Mouse (Mus musculus): ENCODE data around the gene Hist3h2a.

Hist3h2a gene

GRCm38 (mm10) chr11:58965001-58965760 lies 10.7 kb downstream of the Hist3h2a start:
- CTCF ChIA-PET = no interaction called here

DNA sequence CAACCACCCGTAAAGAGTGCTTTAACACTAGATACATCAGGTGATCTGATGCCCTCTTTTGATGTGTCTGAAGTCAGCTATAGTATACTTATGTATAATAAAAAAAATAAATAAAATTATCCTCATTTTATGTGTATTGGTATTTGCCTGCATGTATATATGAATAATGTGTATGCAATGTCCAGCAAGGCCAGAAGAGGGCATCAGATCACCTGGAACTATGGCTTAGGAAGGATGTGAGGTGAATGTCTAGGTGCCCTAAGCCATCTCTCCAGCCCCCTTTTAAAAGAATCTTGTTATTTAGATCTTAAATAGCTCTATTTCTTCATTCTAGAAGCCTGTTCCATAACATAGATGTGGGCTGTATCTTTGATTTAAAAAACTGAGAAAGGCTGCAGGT lies 12.9 kb downstream of the Hist3h2a start:
- CTCF ChIA-PET = interaction anchor here (1.1 to 1.2 kb wide), 2 partner anchors 15 to 27 kb away, joined by 3 to 4 read pairs; no protein-coding TSS in a partner anchor

- CTCF ChIA-PET = no interaction called here
These were observed 14.1 kb downstream of the Hist3h2a start for GRCm38 (mm10) chr11:58968551-58968950.

DNA sequence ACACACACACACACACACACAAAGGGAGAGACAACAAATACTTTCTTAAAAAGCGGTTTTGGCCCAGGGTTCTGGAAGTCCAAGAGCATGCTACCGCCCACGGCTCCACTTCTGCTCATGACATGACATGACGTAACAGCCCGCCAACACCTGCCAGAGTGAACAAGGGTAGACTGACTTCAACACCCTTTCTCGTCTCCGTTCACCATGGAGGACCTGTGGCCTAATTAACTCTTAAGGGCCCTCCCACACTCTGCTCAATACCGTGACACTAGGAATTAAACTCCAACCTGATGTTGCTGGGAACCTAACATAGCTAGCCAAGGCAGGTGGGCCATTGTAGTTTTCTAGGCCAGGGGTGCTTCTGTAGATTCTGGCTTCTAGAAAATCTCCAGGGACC lies 14.5 kb downstream of the Hist3h2a start:
- CTCF ChIA-PET = interaction anchor here (0.8 kb wide), 1 partner anchor 19 kb away, joined by 5 read pairs; no protein-coding TSS in a partner anchor

DNA sequence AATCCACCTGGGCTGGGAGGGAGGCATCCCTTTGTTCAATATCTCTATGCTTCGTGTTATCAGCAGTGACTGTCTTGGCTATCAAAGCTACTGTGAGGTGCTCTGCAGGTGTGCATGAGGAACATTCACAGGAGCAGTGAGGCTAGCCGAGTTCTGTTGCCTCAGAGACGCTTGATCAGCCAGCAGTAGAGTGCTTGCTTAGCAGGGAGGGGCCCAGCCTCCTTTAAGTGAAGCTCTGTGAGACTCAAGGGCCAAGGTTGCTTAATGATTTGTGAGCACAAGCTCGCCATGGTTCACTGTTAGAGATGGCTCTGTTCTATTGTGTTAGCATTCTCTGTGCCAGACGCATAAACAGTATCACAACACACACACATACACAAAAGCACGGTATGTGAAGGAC lies 15.2 kb downstream of the Hist3h2a start:
- CTCF ChIA-PET = interaction anchor here (0.8 kb wide), 1 partner anchor 18 kb away, joined by 5 read pairs; no protein-coding TSS in a partner anchor

GRCm38 (mm10) chr11:58970831-58971530 lies 16.5 kb downstream of the Hist3h2a start:
- CTCF ChIA-PET = interaction anchor here (0.6 kb wide), 1 partner anchor 22 kb away, joined by 8 read pairs; no protein-coding TSS in a partner anchor

DNA sequence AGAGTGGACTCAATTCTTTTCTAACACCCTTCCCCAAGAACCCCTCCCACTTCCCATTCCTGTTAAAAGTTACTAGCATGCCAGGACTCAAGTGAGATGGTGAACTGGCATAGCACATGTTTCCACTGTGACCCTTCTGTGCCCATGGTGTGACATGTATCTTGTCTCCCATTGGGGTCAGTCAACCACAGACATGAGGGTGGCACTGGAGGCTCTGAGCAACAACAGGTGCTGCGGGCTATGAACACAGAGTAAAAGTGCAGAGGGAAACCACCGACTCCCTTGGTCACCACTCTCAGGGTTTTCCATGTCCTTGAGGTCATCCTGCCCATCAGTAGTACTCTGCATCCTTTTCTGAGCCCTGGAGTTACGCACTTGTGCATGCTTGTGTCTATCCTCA lies 17.3 kb downstream of the Hist3h2a start:
- CTCF ChIA-PET = no interaction called here

GRCm38 (mm10) chr11:58974414-58974813 lies 19.9 kb downstream of the Hist3h2a start:
- CTCF ChIA-PET = interaction anchor here (0.6 kb wide), 1 partner anchor 13 kb away, joined by 3 read pairs; no protein-coding TSS in a partner anchor

GRCm38 (mm10) chr11:58977150-58977549 lies 22.7 kb downstream of the Hist3h2a start:
- CTCF ChIA-PET = no interaction called here

DNA sequence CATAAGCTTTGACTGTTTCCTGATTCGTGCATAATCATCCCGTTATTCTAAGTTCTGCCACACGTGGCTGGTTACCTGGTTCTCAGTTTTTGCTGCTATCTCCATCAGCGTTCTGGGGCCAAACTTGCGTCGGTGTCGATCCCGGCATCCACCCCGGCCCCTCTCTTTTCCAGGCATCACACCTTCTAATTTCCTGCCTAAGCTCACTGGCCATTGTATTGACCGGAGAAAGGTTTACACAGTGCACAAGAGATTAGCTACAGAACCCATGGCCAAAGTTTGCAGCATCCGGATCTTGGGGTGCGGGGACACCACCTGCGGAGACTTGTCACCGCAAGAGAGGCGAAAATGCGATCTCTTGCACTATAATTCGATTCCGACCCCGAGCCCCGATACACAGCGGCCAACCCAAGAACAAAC lies 23.1 kb downstream of the Hist3h2a start:
- CTCF ChIA-PET = interaction anchor here (0.7 to 1.1 kb wide), 2 partner anchors 18 to 23 kb away, joined by 3 read pairs; partner anchors contain the start of genes Hist3h2a and Trim17

GRCm38 (mm10) chr11:58978027-58978705 lies 23.7 kb downstream of the Hist3h2a start, which contains the start of gene Trim11:
Gene Trim11 (plus strand): TSS chr11:58978093.
- CTCF ChIA-PET = interaction anchor here (0.7 to 1.1 kb wide), 2 partner anchors 17 to 24 kb away, joined by 3 read pairs; partner anchors contain the start of genes Hist3h2a and Trim17

DNA sequence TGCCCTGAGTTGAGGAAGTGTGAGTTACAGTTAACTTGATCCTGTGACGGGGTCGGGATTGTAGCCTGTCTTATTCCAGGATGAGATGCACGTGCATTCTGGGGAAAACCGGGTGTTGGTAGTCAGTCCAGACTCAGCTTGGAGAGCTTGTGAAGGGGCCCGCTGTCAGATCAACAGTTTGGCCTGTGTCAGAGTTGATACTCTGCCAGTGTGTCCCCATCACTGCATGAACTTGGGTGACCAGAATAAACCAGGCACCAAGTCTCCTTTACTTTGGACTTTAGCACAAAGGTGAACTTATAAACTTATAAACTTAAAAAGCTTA lies 24.2 kb downstream of the Hist3h2a start:
- CTCF ChIA-PET = interaction anchor here (0.6 to 1.1 kb wide), 2 partner anchors 17 to 49 kb away, joined by 3 to 10 read pairs; no protein-coding TSS in a partner anchor

DNA sequence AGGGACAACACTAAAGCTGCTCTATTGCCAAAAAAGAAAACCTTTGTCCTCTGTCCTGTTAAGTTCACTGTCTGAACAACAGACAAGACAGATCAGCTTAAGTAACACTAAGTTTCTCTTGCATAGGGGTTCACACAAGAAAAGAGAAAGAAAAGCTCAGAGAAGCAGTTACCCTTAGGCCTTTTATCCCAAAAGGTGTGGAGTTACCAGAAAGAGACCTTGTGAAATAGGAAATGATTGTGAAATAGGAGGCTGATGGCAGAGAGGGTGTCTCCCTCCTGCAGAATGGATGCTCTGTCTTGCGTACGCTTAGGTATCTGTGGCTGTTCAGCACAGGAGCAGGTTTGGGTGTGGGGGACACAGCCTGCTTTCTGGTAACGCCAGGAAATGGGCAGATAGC lies 24.7 kb downstream of the Hist3h2a start:
- CTCF ChIA-PET = interaction anchor here (0.6 kb wide), 1 partner anchor 49 kb away, joined by 10 read pairs; no protein-coding TSS in a partner anchor

DNA sequence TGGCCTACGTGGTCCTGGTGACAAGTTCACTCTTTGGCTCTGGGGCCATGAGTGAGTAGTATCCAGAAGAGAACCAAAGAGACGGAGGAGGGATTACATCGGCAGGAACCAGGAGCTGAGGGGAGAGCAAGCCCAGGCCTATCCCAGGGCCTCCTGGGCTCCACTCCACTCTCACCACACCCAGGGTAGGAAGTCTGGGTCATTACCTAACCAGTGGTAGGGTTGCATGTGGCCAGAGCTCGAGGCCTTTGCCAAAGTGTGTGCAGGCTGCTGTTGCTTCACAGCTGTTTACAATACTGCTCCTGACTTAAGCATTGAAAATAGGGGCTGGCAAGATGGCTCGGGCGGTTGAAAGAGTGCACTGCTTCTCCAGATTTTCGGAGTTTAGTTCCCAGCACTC lies 25.2 kb downstream of the Hist3h2a start:
- CTCF ChIA-PET = interaction anchor here (0.9 kb wide), 1 partner anchor 13 kb away, joined by 3 read pairs; no protein-coding TSS in a partner anchor

- CTCF ChIA-PET = interaction anchor here (0.9 kb wide), 1 partner anchor 14 kb away, joined by 3 read pairs; no protein-coding TSS in a partner anchor
These were observed 26.0 kb downstream of the Hist3h2a start for GRCm38 (mm10) chr11:58980381-58980990.

DNA sequence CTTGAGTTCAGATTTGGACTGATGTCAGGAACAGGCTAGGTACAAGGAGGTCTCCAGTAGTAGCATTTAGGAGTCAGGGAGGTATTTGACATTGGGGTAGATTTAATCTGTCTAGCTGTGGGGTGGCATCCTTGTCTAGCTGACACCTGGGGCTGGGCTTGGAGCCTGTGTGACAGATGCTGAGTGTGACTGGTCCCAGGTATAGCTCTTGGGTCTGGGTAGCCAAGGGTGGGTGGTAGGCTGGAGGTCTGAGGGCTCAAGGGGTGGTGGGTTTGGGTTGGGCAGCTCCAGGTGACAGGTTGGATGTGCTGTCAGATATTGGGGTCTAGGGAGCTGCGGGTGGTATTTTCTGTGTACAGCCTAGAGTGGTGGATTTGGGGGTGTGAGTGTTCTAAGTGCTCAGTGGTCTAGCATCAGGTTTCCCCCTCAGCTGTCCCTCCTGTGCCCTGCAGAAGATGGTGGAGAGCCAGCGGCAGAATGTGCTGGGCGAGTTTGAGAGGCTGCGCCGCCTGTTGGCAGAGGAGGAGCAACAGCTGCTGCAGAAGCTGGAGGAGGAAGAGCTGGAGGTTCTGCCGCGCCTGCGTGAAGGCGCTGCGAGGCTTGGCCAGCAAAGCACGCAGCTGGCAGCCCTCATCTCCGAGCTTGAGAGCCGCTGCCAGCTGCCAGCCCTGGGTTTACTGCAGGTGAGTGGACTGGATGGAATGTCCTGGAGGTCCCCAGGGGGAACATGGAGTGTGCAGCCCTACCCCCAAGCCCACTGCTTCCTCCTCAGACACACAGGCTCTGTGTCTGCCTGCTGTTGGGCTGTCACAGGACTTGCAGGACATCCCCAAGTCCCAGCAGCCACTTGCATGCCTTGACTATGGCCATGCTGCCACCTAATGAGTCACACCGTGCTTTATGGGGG lies 27.3 kb downstream of the Hist3h2a start:
- CTCF ChIA-PET = interaction anchor here (0.6 to 1.0 kb wide), 4 partner anchors 14 to 1372 kb away, joined by 3 to 18 read pairs (median 4); no protein-coding TSS in a partner anchor

- CTCF ChIA-PET = interaction anchor here (0.6 to 1.0 kb wide), 4 partner anchors 15 to 1062 kb away, joined by 3 to 5 read pairs (median 4); no protein-coding TSS in a partner anchor
These were observed 28.1 kb downstream of the Hist3h2a start for GRCm38 (mm10) chr11:58982471-58983097.

DNA sequence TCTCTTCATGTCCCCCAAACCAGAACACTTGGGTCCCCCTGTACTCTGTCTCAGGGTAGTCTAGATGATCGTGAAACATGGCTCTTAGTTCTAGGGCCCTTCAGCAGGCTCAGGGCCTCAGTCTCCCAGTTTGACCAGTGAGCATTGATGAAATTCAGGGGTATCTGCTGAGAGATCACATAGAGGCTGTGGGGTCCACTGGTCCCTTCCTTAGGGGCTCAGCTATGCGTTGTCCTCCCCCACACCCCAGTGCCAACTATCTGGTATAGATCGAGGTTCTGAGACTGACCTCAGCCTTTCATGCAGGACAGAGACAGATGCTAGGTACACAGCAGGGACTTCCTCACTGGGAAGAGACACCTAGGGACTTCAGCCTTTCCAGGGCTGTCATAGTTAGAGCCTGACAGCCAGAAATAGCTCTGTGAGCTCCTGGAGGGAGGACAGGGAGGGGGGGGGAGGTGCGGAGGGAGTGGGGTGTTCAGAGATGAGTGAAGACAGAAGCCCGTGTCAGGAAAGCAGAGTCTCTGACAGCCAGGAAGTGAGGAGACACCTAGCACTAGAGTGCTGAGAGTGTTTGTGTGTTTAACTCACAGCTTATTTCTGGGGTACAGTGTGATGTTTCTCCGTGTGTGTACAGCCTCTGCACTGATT lies 29.3 kb downstream of the Hist3h2a start:
- CTCF ChIA-PET = interaction anchor here (0.6 kb wide), 1 partner anchor 29 kb away, joined by 8 read pairs; the partner anchor contains the start of genes Hist3h2a and Trim17

DNA sequence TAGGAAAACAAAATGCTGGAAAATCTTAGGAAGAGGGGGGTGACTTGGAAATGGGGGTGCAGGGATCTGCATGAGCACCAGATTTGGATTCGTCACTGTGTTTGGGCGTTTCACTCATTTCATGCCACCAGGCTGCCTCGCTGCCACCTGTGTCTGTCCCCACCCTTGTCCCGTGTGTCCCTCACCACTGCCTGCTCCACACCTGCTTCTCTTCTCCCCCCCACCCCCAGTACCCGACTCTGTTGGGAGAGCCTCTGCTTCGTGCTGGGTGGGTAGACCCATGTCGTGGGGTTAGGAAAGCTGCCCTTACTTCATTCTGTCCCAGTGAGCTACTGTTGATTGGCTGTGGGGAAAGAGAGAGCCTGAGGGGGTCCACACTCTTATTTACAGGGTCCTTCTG lies 30.2 kb downstream of the Hist3h2a start:
- CTCF ChIA-PET = no interaction called here

Data from spleen, embryonic (tissue).